Mouse (Mus musculus) fat pad, adult 2 months (tissue): ENCODE data around the gene Cwf19l1.

ENCODE experiments used
- DNase-seq: peaks from one replicate; pipeline ENCODE4 v3.0.0-alpha.2; 2011; ENCODE audit warnings: low read depth, low spot score; ENCODE audit errors: extremely low read depth

The Cwf19l1 gene

GRCm38 (mm10) chr19:44117793-44118192 lies 17.9 kb downstream of the Cwf19l1 start:
- DNase-seq, result no peak

- DNase-seq, result no peak
Measured at GRCm38 (mm10) chr19:44111706-44112105, 24.0 kb downstream of the Cwf19l1 start.

DNA sequence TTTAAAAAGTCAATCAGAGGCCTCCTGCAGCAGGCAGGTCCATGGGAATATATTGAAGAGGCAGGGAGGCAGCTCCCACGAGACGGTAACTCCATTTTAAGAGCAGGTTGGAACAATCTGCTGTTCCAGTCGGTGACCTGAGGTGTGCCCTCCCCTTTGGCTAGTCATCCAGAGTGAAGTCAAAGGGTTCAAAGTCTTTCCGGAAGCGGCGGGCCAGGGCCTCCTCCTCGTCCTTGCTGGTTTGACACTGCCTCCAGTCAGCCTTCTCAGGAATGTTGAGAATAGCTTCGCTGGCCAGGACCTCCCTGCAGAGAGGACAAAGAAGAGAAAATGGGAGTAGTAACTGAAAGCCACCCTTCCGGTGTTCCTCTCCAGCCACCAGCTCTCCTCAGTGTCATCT lies 25.3 kb downstream of the Cwf19l1 start:
- no peak for DNase-seq

- no peak for DNase-seq
Measured at GRCm38 (mm10) chr19:44108996-44109395, 26.7 kb downstream of the Cwf19l1 start.

- no peak for DNase-seq
Measured at GRCm38 (mm10) chr19:44107661-44108521, 27.8 kb downstream of the Cwf19l1 start.

- peak; percentile 51 for DNase-seq
Measured at GRCm38 (mm10) chr19:44106831-44107660, 28.6 kb downstream of the Cwf19l1 start, which contains the start of gene Chuk. Gene Chuk, minus strand, starts transcription at chr19:44107480.

- DNase-seq, result no peak
Measured at GRCm38 (mm10) chr19:44104393-44104792, 31.3 kb downstream of the Cwf19l1 start.

- DNase-seq, result no peak
Measured at GRCm38 (mm10) chr19:44103001-44103400, 32.7 kb downstream of the Cwf19l1 start.

GRCm38 (mm10) chr19:44100840-44101239 lies 34.8 kb downstream of the Cwf19l1 start:
- DNase-seq, result no peak

- DNase-seq, result no peak
Measured at GRCm38 (mm10) chr19:44086278-44086677, 49.4 kb downstream of the Cwf19l1 start.

- DNase-seq, result no peak
Measured at GRCm38 (mm10) chr19:44080920-44081319, 54.8 kb downstream of the Cwf19l1 start.

- DNase-seq, result no peak
Measured at GRCm38 (mm10) chr19:44080023-44080422, 55.7 kb downstream of the Cwf19l1 start.

DNA sequence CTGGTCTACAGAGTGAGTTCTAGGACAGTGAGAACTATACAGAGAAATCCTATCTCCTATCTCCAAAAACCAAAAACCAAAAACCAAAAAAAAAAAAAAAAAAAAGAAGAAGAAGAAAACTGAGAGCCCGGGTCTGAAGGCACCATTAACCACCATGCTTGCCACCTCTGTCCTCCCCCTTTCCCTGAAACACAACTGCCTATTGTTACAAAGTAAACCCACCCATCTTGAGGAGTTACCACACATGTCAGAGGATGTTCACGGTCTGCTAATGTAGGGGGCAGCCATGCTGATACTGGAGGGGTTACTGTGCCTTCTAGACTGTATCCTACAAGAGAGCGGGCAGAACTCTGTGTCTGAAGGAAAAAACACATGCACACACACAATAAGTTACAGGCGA lies 58.7 kb downstream of the Cwf19l1 start:
- no peak for DNase-seq

DNA sequence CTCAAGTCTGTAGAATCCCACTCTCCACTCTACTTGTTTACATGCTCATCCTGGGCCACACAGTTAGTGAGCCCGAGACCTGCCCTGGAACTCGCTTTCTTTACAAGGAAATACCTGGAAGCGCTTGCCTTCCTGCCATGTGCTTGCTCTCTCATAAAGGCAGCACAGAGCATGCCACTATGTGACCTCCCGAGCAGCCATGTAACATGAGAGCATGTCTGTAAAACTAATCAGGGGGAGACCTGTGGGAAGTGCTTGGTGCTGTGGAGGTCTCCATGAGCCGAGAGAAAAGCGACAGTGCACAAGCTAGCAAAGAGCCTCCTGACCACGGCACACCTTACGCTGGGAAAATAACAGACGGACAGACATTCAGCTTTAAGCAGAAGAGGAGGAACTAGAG lies 59.2 kb downstream of the Cwf19l1 start:
- DNase-seq, result no peak

GRCm38 (mm10) chr19:44074986-44075385 lies 60.7 kb downstream of the Cwf19l1 start:
- DNase-seq, result no peak

- DNase-seq, result no peak
Measured at GRCm38 (mm10) chr19:44071166-44071565, 64.5 kb downstream of the Cwf19l1 start.

DNA sequence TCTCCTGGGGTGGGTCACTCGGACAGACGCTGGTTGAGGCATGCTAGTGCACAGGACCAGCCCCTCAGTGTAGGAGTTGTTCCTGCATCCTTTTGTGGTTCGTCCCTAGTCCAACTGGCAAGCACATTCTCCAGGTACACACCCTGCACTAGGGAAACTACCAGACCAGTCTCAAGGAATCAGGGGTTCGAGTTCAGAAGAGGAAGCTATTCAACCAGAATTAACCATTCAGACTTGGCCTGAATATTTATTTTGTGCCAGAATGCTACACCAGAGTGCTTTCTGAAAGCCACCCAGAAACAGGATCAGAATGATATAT lies 65.8 kb downstream of the Cwf19l1 start:
- DNase-seq, result no peak

GRCm38 (mm10) chr19:44069121-44069913 lies 66.4 kb downstream of the Cwf19l1 start, which contains the start of gene Erlin1:
Gene Erlin1, minus strand, starts transcription at chr19:44069785.
- no peak for DNase-seq

DNA sequence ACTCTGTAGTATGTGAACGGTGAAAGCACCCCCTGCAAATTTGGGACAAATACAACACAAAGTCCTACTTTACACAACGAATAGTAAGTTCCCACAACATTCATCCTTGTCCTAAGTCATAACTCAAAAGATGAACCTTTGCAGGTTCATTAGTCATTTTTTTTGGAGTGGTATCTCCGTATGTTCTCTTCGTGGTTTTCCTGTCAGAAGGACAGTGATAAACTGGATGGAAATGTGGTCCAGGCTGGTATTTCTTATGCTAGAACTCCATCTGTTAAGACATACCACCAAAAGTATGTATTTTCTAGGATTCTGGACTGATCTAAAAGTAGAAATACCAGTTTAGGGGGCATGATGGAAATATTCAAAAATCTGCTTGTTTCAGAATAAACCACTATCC lies 67.4 kb downstream of the Cwf19l1 start:
- no peak for DNase-seq

DNA sequence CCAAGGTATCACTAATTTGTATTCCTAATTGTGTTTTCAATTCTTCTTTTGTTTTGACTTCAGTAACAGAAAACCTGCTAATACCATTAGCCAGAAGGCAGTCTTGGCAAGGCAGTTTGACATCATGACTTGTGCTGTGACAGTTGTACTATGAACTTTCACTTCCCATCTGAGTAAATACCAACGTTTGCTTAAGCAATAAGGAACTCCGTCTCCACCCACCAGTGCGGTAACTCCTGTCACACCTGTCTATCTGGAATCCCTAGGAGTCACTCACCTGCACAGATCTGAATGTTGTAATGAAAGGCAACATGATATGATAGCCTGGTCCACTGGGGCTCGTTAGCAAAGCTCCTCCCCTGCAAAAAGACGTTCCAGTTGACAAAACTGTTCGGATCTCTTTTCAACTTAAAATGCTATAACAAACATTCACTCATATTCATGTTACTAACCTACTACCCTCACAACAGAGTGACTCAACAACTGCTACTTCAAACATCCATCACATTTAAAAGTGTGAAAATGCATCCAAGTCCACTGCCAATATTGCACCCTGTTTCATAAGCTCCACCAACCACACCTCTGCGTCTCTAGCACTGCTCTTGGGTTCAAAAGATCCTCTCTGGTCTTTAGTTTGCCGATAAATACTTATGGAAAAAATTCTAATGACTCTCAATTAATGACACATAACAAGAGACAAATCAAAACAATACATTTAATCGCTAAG lies 68.2 kb downstream of the Cwf19l1 start:
- DNase-seq, result peak; percentile 74

DNA sequence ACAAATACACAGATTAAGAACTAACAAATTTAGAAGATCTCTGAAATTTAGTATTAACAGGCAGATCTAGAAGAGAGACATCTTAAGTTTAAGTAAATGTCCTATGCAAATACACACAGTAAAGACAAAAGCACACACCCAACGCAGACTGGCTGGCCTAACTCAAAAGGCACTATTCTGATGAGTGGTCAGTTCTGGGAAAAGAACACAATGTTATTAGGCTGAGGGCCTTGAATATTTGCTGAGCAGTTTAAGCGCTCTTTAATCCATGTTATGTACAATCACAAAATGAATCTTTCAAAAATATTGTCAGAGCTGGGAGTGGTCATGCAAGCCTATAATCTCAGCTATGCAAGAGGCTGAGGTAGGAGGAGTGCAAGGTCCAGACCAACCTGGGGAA lies 70.9 kb downstream of the Cwf19l1 start:
- DNase-seq, result no peak
